Mouse (Mus musculus) cortical plate, adult 2 months (tissue): ENCODE measurements at regions not wholly inside any gene's neighbourhood (a gene's known extent, or its start where the extent isn't known, plus 50 kb on each side); places are given as distances from the start of the nearest gene placed in this dataset.

Experiments
- H3K27ac ChIP-seq: fragments of 200-500 bp; 2 replicates; pipeline ENCODE4 v1.5.1; 2012; ENCODE audit warnings: low read length, control low read depth, inconsistent platforms; ENCODE audit not compliant: insufficient read depth
- H3K4me1 ChIP-seq: fragments of 200-500 bp; 2 replicates; pipeline ENCODE4 v1.6.1; 2011; ENCODE audit warnings: low read length; ENCODE audit not compliant: control insufficient read depth, insufficient read depth
- H3K4me3 ChIP-seq: fragments of 200-500 bp; 2 replicates; pipeline ENCODE4 v1.5.1; 2011; ENCODE audit warnings: mild to moderate bottlenecking, low read length, control low read depth; ENCODE audit not compliant: insufficient read depth
- CTCF ChIP-seq: fragments of 200-500 bp; IDR thresholded peaks from 2 replicates; pipeline ENCODE4 v1.5.1; 2011; ENCODE audit warnings: mild to moderate bottlenecking, control low read depth, low read length; ENCODE audit not compliant: insufficient read depth; ENCODE audit errors: extremely low read depth
- POLR2A ChIP-seq: fragments of 200-500 bp; IDR thresholded peaks from 2 replicates; pipeline ENCODE4 v1.6.1; 2011; ENCODE audit warnings: mild to moderate bottlenecking, low read length, control low read depth; ENCODE audit not compliant: insufficient read depth; ENCODE audit errors: extremely low read depth

DNA sequence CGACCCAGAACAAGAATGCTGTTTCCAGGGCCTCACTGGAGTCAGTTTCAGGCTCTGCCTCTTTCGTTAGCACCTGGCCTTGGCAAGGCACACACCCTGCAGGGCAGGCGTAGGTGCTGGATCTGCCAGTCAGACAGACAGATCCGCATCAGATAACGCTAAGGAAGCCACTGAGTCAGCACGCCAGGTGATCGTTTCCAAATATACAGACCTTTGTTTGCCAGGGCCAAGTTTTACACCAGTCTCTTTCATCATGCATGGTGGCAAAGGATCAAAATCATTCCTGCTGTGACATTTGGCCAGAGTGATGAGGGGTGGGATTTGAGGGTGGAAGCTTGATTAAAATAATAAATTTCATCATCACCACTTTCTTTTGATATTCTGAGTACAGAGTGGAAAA, 411.0 kb downstream of the Ofcc1 start:
- Histone ChIP-seq H3K4me1 (no peaks in the 10 kb centered on the region), H3K4me3 (no peak overlapping the region), H3K27ac (no peak overlapping the region)
- no peak for TF ChIP-seq CTCF
- TF ChIP-seq POLR2A: no peak

- H3K4me1 ChIP-seq: no peaks in the 10 kb centered on the region
- TF ChIP-seq CTCF: no peak
- TF ChIP-seq POLR2A: no peak
- H3K27ac ChIP-seq: no peak overlapping the region
- no peak overlapping the region for H3K4me3 ChIP-seq
Observed at GRCm38 (mm10) chr13:39935216-39935615, 426.0 kb downstream of the Ofcc1 start.

DNA sequence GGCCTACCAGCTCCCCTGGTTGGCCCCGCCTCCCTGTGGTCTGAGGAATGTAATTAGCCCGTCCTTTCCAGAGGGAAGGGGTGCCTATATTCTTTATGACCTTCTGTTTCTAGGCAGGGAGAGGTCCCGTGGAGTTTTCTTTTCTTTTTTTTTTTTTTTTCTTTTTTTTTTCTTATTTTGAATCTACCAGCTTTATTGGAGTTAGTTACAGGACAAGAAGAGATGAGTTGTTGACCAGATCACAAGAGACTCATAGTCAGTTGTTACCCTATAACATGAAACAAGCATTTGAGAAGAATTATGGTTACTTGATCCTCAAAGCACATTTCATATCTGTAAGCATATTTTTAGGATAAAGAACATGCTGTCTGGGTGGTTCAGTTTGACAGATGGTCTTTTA, 429.8 kb downstream of the Ofcc1 start:
- H3K4me3 ChIP-seq: no peak overlapping the region
- no peaks in the 10 kb centered on the region for H3K4me1 ChIP-seq
- no peak for TF ChIP-seq CTCF
- no peak for TF ChIP-seq POLR2A
- H3K27ac ChIP-seq: no peak overlapping the region

GRCm38 (mm10) chr13:39928573-39928972, 432.7 kb downstream of the Ofcc1 start:
- Histone ChIP-seq H3K4me1 (no peaks in the 10 kb centered on the region), H3K4me3 (no peak overlapping the region), H3K27ac (no peak overlapping the region)
- TF ChIP-seq POLR2A (no peak), CTCF (no peak)

DNA sequence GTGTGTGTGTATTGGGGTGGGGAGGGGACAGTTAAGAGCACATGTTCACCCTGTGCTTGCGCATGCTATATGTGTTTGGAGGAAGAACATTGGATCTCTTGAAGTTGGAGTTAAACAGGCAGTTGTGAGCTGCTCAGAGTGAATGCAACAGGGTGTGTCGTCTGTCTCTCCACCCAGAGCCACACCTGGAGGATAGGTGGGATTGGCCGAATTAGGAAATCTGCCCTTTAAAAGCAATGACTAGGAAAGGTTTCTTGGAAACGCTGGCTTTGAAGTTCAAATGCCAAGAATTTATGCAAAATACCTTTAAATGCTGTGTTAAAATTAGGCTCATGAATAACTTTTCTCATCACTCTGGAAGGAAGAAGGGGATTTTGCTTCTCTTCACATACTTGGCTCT, 436.9 kb downstream of the Ofcc1 start:
- no peak overlapping the region for H3K27ac ChIP-seq
- no peak overlapping the region for H3K4me3 ChIP-seq
- TF ChIP-seq CTCF: no peak
- TF ChIP-seq POLR2A: no peak
- H3K4me1 ChIP-seq: no peaks in the 10 kb centered on the region

GRCm38 (mm10) chr13:39923113-39923512, 438.1 kb downstream of the Ofcc1 start:
- H3K27ac ChIP-seq: no peak overlapping the region
- no peak overlapping the region for H3K4me3 ChIP-seq
- TF ChIP-seq POLR2A (no peak), CTCF (no peak)
- no peaks in the 10 kb centered on the region for H3K4me1 ChIP-seq

- no peak overlapping the region for H3K27ac ChIP-seq
- TF ChIP-seq POLR2A (no peak), CTCF (no peak)
Observed at GRCm38 (mm10) chr13:39907720-39908119, 453.5 kb downstream of the Ofcc1 start.

DNA sequence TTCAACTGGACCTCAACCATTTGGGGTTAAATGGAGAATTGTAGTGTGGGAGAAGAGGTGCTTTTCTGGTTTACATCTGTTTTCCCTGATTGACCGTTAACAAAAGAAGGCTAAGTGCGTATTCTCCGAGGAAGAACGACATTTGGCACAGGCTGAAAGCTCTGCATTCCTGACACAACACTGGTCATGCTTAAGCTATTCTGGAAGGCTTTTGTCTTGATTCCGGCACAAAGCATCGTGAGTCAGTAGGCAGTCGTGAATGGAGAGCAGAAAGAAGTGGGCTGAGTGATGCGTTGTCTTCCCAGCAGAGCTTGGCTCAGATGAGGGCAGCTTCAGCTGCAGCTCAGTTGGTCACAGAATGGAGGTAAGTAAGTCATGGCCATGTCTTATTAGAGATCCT, 457.0 kb downstream of the Ofcc1 start:
- H3K4me1 ChIP-seq: no peaks in the 10 kb centered on the region
- no peak for TF ChIP-seq POLR2A
- no peak for TF ChIP-seq CTCF
- no peak overlapping the region for H3K27ac ChIP-seq
- no peak overlapping the region for H3K4me3 ChIP-seq

More at GRCm38 (mm10) chr13:39907720-39908119, 453.5 kb downstream of the Ofcc1 start:
- H3K4me3 ChIP-seq: no peak overlapping the region
- H3K4me1 ChIP-seq: no peaks in the 10 kb centered on the region

DNA sequence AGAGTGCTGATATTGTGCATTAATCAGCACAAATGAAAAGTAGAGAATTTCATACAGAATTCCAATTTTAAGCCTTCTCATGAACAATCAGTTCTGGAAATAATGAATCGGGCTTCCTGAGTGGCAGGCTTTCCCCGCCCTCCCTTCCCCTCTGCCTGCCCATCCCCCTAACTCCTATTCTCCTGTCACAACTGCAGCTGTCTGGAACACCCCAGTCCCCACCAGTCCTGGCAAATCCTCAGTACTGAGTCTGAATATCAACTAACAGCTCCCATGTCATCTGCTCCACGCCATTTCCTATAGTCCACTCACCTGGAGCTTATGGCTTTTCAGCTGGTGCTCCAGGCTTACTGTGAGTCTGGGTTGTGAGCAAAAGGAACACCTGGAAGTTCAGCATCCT, 457.9 kb downstream of the Ofcc1 start:
- Histone ChIP-seq H3K4me1 (no peaks in the 10 kb centered on the region), H3K27ac (no peak overlapping the region), H3K4me3 (no peak overlapping the region)
- no peak for TF ChIP-seq CTCF
- TF ChIP-seq POLR2A: no peak

- Histone ChIP-seq H3K4me1 (no peaks in the 10 kb centered on the region), H3K4me3 (no peak overlapping the region), H3K27ac (no peak overlapping the region)
- TF ChIP-seq CTCF: no peak
- no peak for TF ChIP-seq POLR2A
Observed at GRCm38 (mm10) chr13:39899332-39899731, 461.9 kb downstream of the Ofcc1 start.
